Mouse (Mus musculus): ENCODE results near the gene Gm9922. TPM values are rescaled to one million over a fixed set of nuclear protein-coding genes. Genes with fewer than 3 reads are reported as not detected.
A peak's percentile ranks its signal among the peaks of the same experiment; 100 is the strongest.

The Gm9922 gene
- 0.68 and 1.5 TPM in 2 replicates for polyA plus RNA-seq (2014; fragmentation: Nextera tagmentation; extraction: Ambion mirVana)

- WGBS = under 1% methylated on average over 51 of the region's 51 CpGs
- Histone ChIP-seq H3K4me3 (ENCODE audit: low read depth, low read length) (peak within 1 kb of the TSS; percentile 57), H3K27me3 (ENCODE audit: control insufficient read depth, insufficient read depth, low read length) (peaks cover 19% of the 10 kb centered on the region), H3K4me1 (replicated peaks; ENCODE audit: control insufficient read depth, insufficient read depth, low read length) (0 out of 2 replicates have a peak, but pooled peaks cover 5% of the 10 kb centered on the region), H3K36me3 (ENCODE audit: control insufficient read depth, insufficient read depth, low read length) (no peaks in the 10 kb centered on the region), H3K27ac (ENCODE audit: low read depth, low read length) (no peak within 1 kb of the TSS), H3K9me3 (ENCODE audit: control insufficient read depth, low read length) (no peaks in the 10 kb centered on the region), H3K4me2 (ENCODE audit: low read depth, low read length, severe bottlenecking) (peak within 1 kb of the TSS; percentile 98), H3K9ac (ENCODE audit: low read length) (peak within 1 kb of the TSS; percentile 59)
- peak; percentile 90 for ATAC-seq (replicated peaks; ENCODE audit: low FRiP score)
- DNase-seq (ENCODE audit: low spot score) = peak; percentile 81
Observed at GRCm38 (mm10) chr14:101729237-101729971, at the start of gene Gm9922, which contains the start of gene Lmo7. Gene Gm9922, minus strand, starts transcription at chr14:101729814. Gene Lmo7, plus strand, starts transcription at chr14:101729957.

GRCm38 (mm10) chr14:101778426-101778825 is 48.8 kb upstream of the Gm9922 start:
- no peaks in the 10 kb centered on the region for H3K9me3 ChIP-seq (ENCODE audit: control insufficient read depth, low read length)
- WGBS = 96% methylated on average over 3 of the region's 3 CpGs
- no peaks in the 10 kb centered on the region for H3K36me3 ChIP-seq (ENCODE audit: control insufficient read depth, insufficient read depth, low read length)
- no peak overlapping the region for H3K9ac ChIP-seq (ENCODE audit: low read length)
- no peak for ATAC-seq (replicated peaks; ENCODE audit: low FRiP score)
- no peaks in the 10 kb centered on the region for H3K27me3 ChIP-seq (ENCODE audit: control insufficient read depth, insufficient read depth, low read length)
- H3K27ac ChIP-seq (ENCODE audit: low read depth, low read length) = no peak overlapping the region
- DNase-seq (ENCODE audit: low spot score) = no peak
- no peak overlapping the region for H3K4me3 ChIP-seq (ENCODE audit: low read depth, low read length)
- no peak overlapping the region for H3K4me2 ChIP-seq (ENCODE audit: low read depth, low read length, severe bottlenecking)
- H3K4me1 ChIP-seq (replicated peaks; ENCODE audit: control insufficient read depth, insufficient read depth, low read length) = no peaks in the 10 kb centered on the region

- DNase-seq (ENCODE audit: low spot score) = no peak
- whole genome bisulfite sequencing = 32% methylated on average over 3 of the region's 3 CpGs
- Histone ChIP-seq H3K4me2 (ENCODE audit: low read depth, low read length, severe bottlenecking) (no peak overlapping the region), H3K4me1 (replicated peaks; ENCODE audit: control insufficient read depth, insufficient read depth, low read length) (no peaks in the 10 kb centered on the region), H3K9me3 (ENCODE audit: control insufficient read depth, low read length) (no peaks in the 10 kb centered on the region), H3K4me3 (ENCODE audit: low read depth, low read length) (no peak overlapping the region), H3K36me3 (ENCODE audit: control insufficient read depth, insufficient read depth, low read length) (no peaks in the 10 kb centered on the region), H3K27ac (ENCODE audit: low read depth, low read length) (no peak overlapping the region), H3K27me3 (ENCODE audit: control insufficient read depth, insufficient read depth, low read length) (no peaks in the 10 kb centered on the region), H3K9ac (ENCODE audit: low read length) (no peak overlapping the region)
- peak; percentile 33 for ATAC-seq (replicated peaks; ENCODE audit: low FRiP score)
Observed at GRCm38 (mm10) chr14:101777129-101777493, 47.5 kb upstream of the Gm9922 start.

GRCm38 (mm10) chr14:101776296-101777128 is 46.9 kb upstream of the Gm9922 start:
- Histone ChIP-seq H3K4me1 (replicated peaks; ENCODE audit: control insufficient read depth, insufficient read depth, low read length) (no peaks in the 10 kb centered on the region), H3K9ac (ENCODE audit: low read length) (no peak overlapping the region), H3K4me3 (ENCODE audit: low read depth, low read length) (no peak overlapping the region), H3K27ac (ENCODE audit: low read depth, low read length) (no peak overlapping the region), H3K27me3 (ENCODE audit: control insufficient read depth, insufficient read depth, low read length) (no peaks in the 10 kb centered on the region), H3K4me2 (ENCODE audit: low read depth, low read length, severe bottlenecking) (no peak overlapping the region), H3K36me3 (ENCODE audit: control insufficient read depth, insufficient read depth, low read length) (no peaks in the 10 kb centered on the region), H3K9me3 (ENCODE audit: control insufficient read depth, low read length) (no peaks in the 10 kb centered on the region)
- WGBS = 12% methylated on average over 4 of the region's 4 CpGs
- DNase-seq (ENCODE audit: low spot score) (no peak), ATAC-seq (replicated peaks; ENCODE audit: low FRiP score) (peak; percentile 51)

- Histone ChIP-seq H3K27me3 (ENCODE audit: control insufficient read depth, insufficient read depth, low read length) (no peaks in the 10 kb centered on the region), H3K36me3 (ENCODE audit: control insufficient read depth, insufficient read depth, low read length) (no peaks in the 10 kb centered on the region), H3K4me3 (ENCODE audit: low read depth, low read length) (no peak overlapping the region), H3K27ac (ENCODE audit: low read depth, low read length) (no peak overlapping the region), H3K9ac (ENCODE audit: low read length) (no peak overlapping the region), H3K4me2 (ENCODE audit: low read depth, low read length, severe bottlenecking) (no peak overlapping the region), H3K9me3 (ENCODE audit: control insufficient read depth, low read length) (no peaks in the 10 kb centered on the region), H3K4me1 (replicated peaks; ENCODE audit: control insufficient read depth, insufficient read depth, low read length) (no peaks in the 10 kb centered on the region)
- ATAC-seq (replicated peaks; ENCODE audit: low FRiP score) = no peak; the same call in 1 of the 2 replicates
- 66% methylated on average over 4 of the region's 4 CpGs for WGBS
- no peak for DNase-seq (ENCODE audit: low spot score)
Observed at GRCm38 (mm10) chr14:101774631-101775030, 45.0 kb upstream of the Gm9922 start.

- Histone ChIP-seq H3K27ac (ENCODE audit: low read depth, low read length) (no peak overlapping the region), H3K4me1 (replicated peaks; ENCODE audit: control insufficient read depth, insufficient read depth, low read length) (no peaks in the 10 kb centered on the region), H3K9me3 (ENCODE audit: control insufficient read depth, low read length) (no peaks in the 10 kb centered on the region), H3K9ac (ENCODE audit: low read length) (no peak overlapping the region), H3K4me3 (ENCODE audit: low read depth, low read length) (no peak overlapping the region), H3K4me2 (ENCODE audit: low read depth, low read length, severe bottlenecking) (no peak overlapping the region), H3K27me3 (ENCODE audit: control insufficient read depth, insufficient read depth, low read length) (no peaks in the 10 kb centered on the region), H3K36me3 (ENCODE audit: control insufficient read depth, insufficient read depth, low read length) (no peaks in the 10 kb centered on the region)
- DNase-seq (ENCODE audit: low spot score) = no peak
- no peak for ATAC-seq (replicated peaks; ENCODE audit: low FRiP score)
- WGBS = 93% methylated on average over 6 of the region's 6 CpGs
Observed at GRCm38 (mm10) chr14:101771756-101772155, 42.1 kb upstream of the Gm9922 start.

- no peak for ATAC-seq (replicated peaks; ENCODE audit: low FRiP score)
- no peak overlapping the region for H3K4me3 ChIP-seq (ENCODE audit: low read depth, low read length)
- no peaks in the 10 kb centered on the region for H3K4me1 ChIP-seq (replicated peaks; ENCODE audit: control insufficient read depth, insufficient read depth, low read length)
- H3K9ac ChIP-seq (ENCODE audit: low read length) = no peak overlapping the region
- H3K4me2 ChIP-seq (ENCODE audit: low read depth, low read length, severe bottlenecking) = no peak overlapping the region
- H3K36me3 ChIP-seq (ENCODE audit: control insufficient read depth, insufficient read depth, low read length) = no peaks in the 10 kb centered on the region
- H3K27ac ChIP-seq (ENCODE audit: low read depth, low read length) = no peak overlapping the region
- DNase-seq (ENCODE audit: low spot score) = no peak
- no peaks in the 10 kb centered on the region for H3K27me3 ChIP-seq (ENCODE audit: control insufficient read depth, insufficient read depth, low read length)
- no peaks in the 10 kb centered on the region for H3K9me3 ChIP-seq (ENCODE audit: control insufficient read depth, low read length)
- WGBS = 90% methylated on average over 5 of the region's 5 CpGs
Observed at GRCm38 (mm10) chr14:101771336-101771735, 41.7 kb upstream of the Gm9922 start.

GRCm38 (mm10) chr14:101763762-101764295 is 34.2 kb upstream of the Gm9922 start:
- ATAC-seq (replicated peaks; ENCODE audit: low FRiP score) = no peak
- Histone ChIP-seq H3K27ac (ENCODE audit: low read depth, low read length) (no peak overlapping the region), H3K9me3 (ENCODE audit: control insufficient read depth, low read length) (no peaks in the 10 kb centered on the region), H3K9ac (ENCODE audit: low read length) (no peak overlapping the region), H3K27me3 (ENCODE audit: control insufficient read depth, insufficient read depth, low read length) (no peaks in the 10 kb centered on the region), H3K4me2 (ENCODE audit: low read depth, low read length, severe bottlenecking) (no peak overlapping the region), H3K36me3 (ENCODE audit: control insufficient read depth, insufficient read depth, low read length) (no peaks in the 10 kb centered on the region), H3K4me3 (ENCODE audit: low read depth, low read length) (no peak overlapping the region), H3K4me1 (replicated peaks; ENCODE audit: control insufficient read depth, insufficient read depth, low read length) (no peaks in the 10 kb centered on the region)
- 19% methylated on average over 3 of the region's 3 CpGs for WGBS
- no peak for DNase-seq (ENCODE audit: low spot score)
